Mouse (Mus musculus) MN1 (cell line): ENCODE measurements around the gene Islr2.
A peak's percentile ranks its signal among the peaks of the same experiment; 100 is the strongest.

Experiments
- DNase-seq: peaks from one replicate; pipeline ENCODE4 v3.0.0-alpha.2; 2016; ENCODE audit warnings: low spot score

The Islr2 gene

GRCm38 (mm10) chr9:58220218-58220903 is 16.2 kb upstream of the Islr2 start:
- DNase-seq = peak; percentile 46

GRCm38 (mm10) chr9:58218539-58218938 is 14.4 kb upstream of the Islr2 start:
- no peak for DNase-seq

- DNase-seq = peak; percentile 60
These were observed 12.3 kb upstream of the Islr2 start for GRCm38 (mm10) chr9:58216402-58216801.

GRCm38 (mm10) chr9:58214519-58215180 is 10.5 kb upstream of the Islr2 start:
- no peak for DNase-seq

- DNase-seq = no peak
These were observed 9.7 kb upstream of the Islr2 start for GRCm38 (mm10) chr9:58213865-58214264.

- no peak for DNase-seq
These were observed 9.3 kb upstream of the Islr2 start for GRCm38 (mm10) chr9:58213377-58213776.

- DNase-seq = no peak
These were observed 6.1 kb upstream of the Islr2 start for GRCm38 (mm10) chr9:58210304-58210627.

GRCm38 (mm10) chr9:58209462-58210303 is 5.6 kb upstream of the Islr2 start:
- DNase-seq = no peak

- DNase-seq = no peak
These were observed 1.9 kb upstream of the Islr2 start for GRCm38 (mm10) chr9:58206013-58206412.

- peak; percentile 93 for DNase-seq
These were observed 405 bp upstream of the Islr2 start for GRCm38 (mm10) chr9:58204448-58205000.

- DNase-seq = peak; percentile 54
These were observed 1.3 kb downstream of the Islr2 start for GRCm38 (mm10) chr9:58202676-58203453.

GRCm38 (mm10) chr9:58201861-58202549 is 2.1 kb downstream of the Islr2 start:
- peak; percentile 32 for DNase-seq

- DNase-seq = no peak
These were observed 2.9 kb downstream of the Islr2 start for GRCm38 (mm10) chr9:58201091-58201842.

- no peak for DNase-seq
These were observed 3.6 kb downstream of the Islr2 start for GRCm38 (mm10) chr9:58200270-58201090.

GRCm38 (mm10) chr9:58199381-58200269 is 4.5 kb downstream of the Islr2 start:
- no peak for DNase-seq

GRCm38 (mm10) chr9:58198801-58199371 is 5.2 kb downstream of the Islr2 start:
- DNase-seq = no peak

GRCm38 (mm10) chr9:58197781-58198701 is 6.1 kb downstream of the Islr2 start:
- DNase-seq = no peak
